Mouse (Mus musculus) cerebellum, adult 2 months (tissue): ENCODE measurements around the gene H2-DMb1.

Experiments used
- CTCF ChIP-seq: fragments of 200-500 bp; IDR thresholded peaks from 2 replicates; pipeline ENCODE4 v1.5.1; 2011; ENCODE audit warnings: low read depth, mild to moderate bottlenecking, control low read depth, low read length, moderate library complexity, borderline replicate concordance; ENCODE audit not compliant: insufficient read depth
- POLR2A ChIP-seq: fragments of 200-500 bp; IDR thresholded peaks from 2 replicates; pipeline ENCODE4 v1.6.1; 2011; ENCODE audit warnings: low read length, control low read depth, borderline replicate concordance; ENCODE audit not compliant: insufficient read depth

GRCm38 (mm10) chr17:34131911-34132310, 21.0 kb upstream of the H2-DMb1 start:
- TF ChIP-seq POLR2A (no peak), CTCF (no peak)
